Comparison of ENCODE assay signal across 26 mouse cellular contexts in the genomic region with DNA sequence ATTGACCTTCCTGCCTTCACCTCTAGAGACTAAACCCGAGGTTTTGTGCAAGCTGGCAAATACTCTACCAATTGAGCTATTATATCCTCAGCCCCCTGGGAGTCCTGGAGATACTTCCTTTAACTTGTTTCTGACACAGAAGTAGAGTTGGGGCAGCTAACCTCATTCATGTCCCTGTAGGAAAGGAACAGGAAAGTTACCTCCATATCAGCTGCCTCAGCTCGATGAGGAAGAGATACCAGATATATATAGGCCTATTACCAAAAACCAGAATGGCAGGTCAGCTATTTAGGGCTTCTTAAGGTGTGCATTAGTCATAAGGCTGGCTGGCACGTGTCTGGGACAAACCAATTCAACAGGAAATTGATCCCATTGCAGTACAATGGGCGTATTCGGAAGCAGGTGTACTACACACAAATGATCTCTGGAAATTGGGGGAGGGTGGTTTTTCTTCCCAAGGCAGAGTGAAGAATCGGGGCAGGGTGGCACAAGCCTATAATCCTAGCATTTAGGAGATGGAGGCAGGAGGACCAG. TPM values are rescaled to one million over a fixed set of nuclear protein-coding genes. Genes with fewer than 3 reads are reported as not detected.
"Had no signal": no experiment of that assay in that cellular context is flagged by ENCODE, and none has a peak within 500 bp of the region (broad histone marks: within the 10 kb centered on the region; RNA-seq: fewer than 3 reads in every experiment).

No protein-coding gene starts in this region.

- DNase-seq: kidney, adult 2 months; kidney, postnatal 25 days; layer of hippocampus, postnatal 36 days; liver; lung, postnatal 10 days; lung, postnatal 36 days; retina, postnatal 1 day; thymus, postnatal 25 days had no signal

- H3K27ac ChIP-seq: kidney, postnatal 0 days; left cerebral cortex, adult 2 months; limb, embryonic 10.5 days; limb, embryonic 13.5 days; liver, embryonic 12.5 days; liver, embryonic 15.5 days; lung, embryonic 15.5 days; midbrain, embryonic 10.5 days; midbrain, embryonic 13.5 days; neural tube, embryonic 13.5 days had no signal

- H3K27me3 ChIP-seq: limb, embryonic 13.5 days; liver, embryonic 12.5 days; liver, embryonic 15.5 days; lung, embryonic 15.5 days; midbrain, embryonic 13.5 days; neural tube, embryonic 13.5 days had no signal

- H3K9me3 ChIP-seq: limb, embryonic 10.5 days; limb, embryonic 13.5 days; liver, embryonic 12.5 days; liver, embryonic 15.5 days; lung, embryonic 15.5 days; megakaryocyte, embryonic 14.5 days; midbrain, embryonic 10.5 days; midbrain, embryonic 13.5 days; neural tube, embryonic 13.5 days had no signal

- H3K36me3 ChIP-seq: limb, embryonic 10.5 days; limb, embryonic 13.5 days; liver, embryonic 12.5 days; liver, embryonic 15.5 days; lung, embryonic 15.5 days; midbrain, embryonic 10.5 days; midbrain, embryonic 13.5 days; neural tube, embryonic 13.5 days had no signal

- H3K4me2 ChIP-seq: limb, embryonic 13.5 days; liver, embryonic 12.5 days; liver, embryonic 15.5 days; lung, embryonic 15.5 days; midbrain, embryonic 13.5 days; neural tube, embryonic 13.5 days had no signal

- H3K9ac ChIP-seq: limb, embryonic 13.5 days; liver, embryonic 12.5 days; liver, embryonic 15.5 days; lung, embryonic 15.5 days; midbrain, embryonic 13.5 days; neural tube, embryonic 13.5 days had no signal

- H3K4me1 ChIP-seq: liver, embryonic 12.5 days; liver, embryonic 15.5 days; midbrain, embryonic 13.5 days had no signal

- ATAC-seq: intestine, embryonic 16.5 days; liver, embryonic 12.5 days; midbrain, embryonic 13.5 days; midbrain, embryonic 16.5 days had no signal

- H3K4me3 ChIP-seq: left cerebral cortex, adult 2 months; limb, embryonic 10.5 days; limb, embryonic 13.5 days; liver, embryonic 12.5 days; liver, embryonic 15.5 days; lung, embryonic 15.5 days; megakaryocyte, embryonic 14.5 days; midbrain, embryonic 10.5 days; midbrain, embryonic 13.5 days; myocyte; neural tube, embryonic 13.5 days had no signal

RNA-seq across cellular contexts. Expression of gene Onecut1, which starts 48.6 kb away (rescaled TPM):
- total RNA-seq: monocyte, adult 5-6 weeks had no signal
- polyA plus RNA-seq: kidney, adult 2 months; kidney, postnatal 0 days; limb, embryonic 10.5 days; lung, embryonic 15.5 days; myocyte; small intestine, adult 2 months; thymus, postnatal 0 days; urinary bladder, adult 2 months had no signal
